Mouse (Mus musculus): ENCODE measurements around the gene Lrrc39. TPM values are rescaled to one million over a fixed set of nuclear protein-coding genes. Genes with fewer than 3 reads are reported as not detected.

Gene Lrrc39
- total and polyA plus RNA-seq, 2 experiments from 2014 or later = 0.23 TPM; not detected in 1

DNA sequence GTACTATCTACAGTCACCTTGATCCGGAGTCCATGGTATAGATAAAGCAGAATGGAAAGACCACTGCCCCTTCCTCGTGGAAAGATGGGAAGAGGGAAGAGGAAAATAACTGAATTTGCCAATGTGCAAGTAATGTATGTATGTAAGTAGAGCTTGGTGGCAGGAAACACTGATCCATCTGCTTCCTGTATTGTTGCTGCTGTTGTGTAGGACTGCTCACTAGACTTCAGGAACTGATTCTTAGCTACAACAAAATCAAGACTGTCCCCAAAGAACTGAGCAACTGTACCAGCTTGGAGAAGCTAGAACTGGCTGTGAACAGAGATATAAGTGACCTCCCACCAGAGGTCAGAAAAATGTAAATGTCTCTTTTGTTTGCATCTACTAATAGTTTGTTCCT is 7.9 kb downstream of the Lrrc39 start:
- no peak overlapping the region for H3K4me2 ChIP-seq (ENCODE audit: low read depth, low read length, poor library complexity, severe bottlenecking)
- TF ChIP-seq CTCF (IDR thresholded peaks at IDR 0.05) = no peak
- no peak overlapping the region for H3K9ac ChIP-seq (replicated peaks; ENCODE audit: low read length, poor library complexity, severe bottlenecking)
- H3K4me1 ChIP-seq (ENCODE audit: insufficient read depth, low read length) = no peaks in the 10 kb centered on the region
- no peaks in the 10 kb centered on the region for H3K36me3 ChIP-seq (ENCODE audit: insufficient read depth, low read length)
- H3K27me3 ChIP-seq (ENCODE audit: insufficient read depth, low read length) = no peaks in the 10 kb centered on the region
- no peaks in the 10 kb centered on the region for H3K9me3 ChIP-seq (ENCODE audit: low read length)
- ATAC-seq (ENCODE audit: low FRiP score) (no peak), DNase-seq (ENCODE audit: low spot score) (no peak)
- H3K4me3 ChIP-seq (ENCODE audit: low read depth, low read length) = no peak overlapping the region
- H3K27ac ChIP-seq (ENCODE audit: low read depth, low read length) = no peak overlapping the region
- WGBS = 67% methylated on average over 2 of the region's 2 CpGs

DNA sequence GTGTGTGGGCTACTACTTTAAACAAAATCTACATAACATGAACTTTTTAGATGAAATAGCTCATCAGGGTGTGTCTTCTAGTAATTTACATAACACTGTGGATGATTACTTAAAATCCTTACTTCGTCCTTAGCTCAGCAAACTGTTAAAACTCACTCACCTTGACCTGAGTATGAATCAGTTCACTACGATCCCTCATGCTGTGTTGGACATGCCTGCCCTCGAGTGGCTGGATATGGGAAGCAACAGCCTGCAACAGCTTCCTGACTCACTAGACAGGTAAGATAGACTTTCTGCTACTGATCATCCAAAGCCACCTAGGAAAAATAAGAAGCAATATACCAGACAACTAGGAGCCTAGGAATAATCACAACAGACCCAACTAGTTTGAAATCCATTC is 14.5 kb downstream of the Lrrc39 start:
- DNase-seq (ENCODE audit: low spot score) (peak; percentile 15), ATAC-seq (ENCODE audit: low FRiP score) (no peak)
- Histone ChIP-seq H3K4me1 (ENCODE audit: insufficient read depth, low read length) (no peaks in the 10 kb centered on the region), H3K4me2 (ENCODE audit: low read depth, low read length, poor library complexity, severe bottlenecking) (no peak overlapping the region), H3K27me3 (ENCODE audit: insufficient read depth, low read length) (no peaks in the 10 kb centered on the region), H3K9ac (replicated peaks; ENCODE audit: low read length, poor library complexity, severe bottlenecking) (no peak overlapping the region), H3K27ac (ENCODE audit: low read depth, low read length) (no peak overlapping the region), H3K36me3 (ENCODE audit: insufficient read depth, low read length) (peaks cover 7% of the 10 kb centered on the region), H3K4me3 (ENCODE audit: low read depth, low read length) (no peak overlapping the region), H3K9me3 (ENCODE audit: low read length) (no peaks in the 10 kb centered on the region)
- WGBS = 60% methylated on average over 3 of the region's 3 CpGs
- peak; percentile 72 for TF ChIP-seq CTCF (IDR thresholded peaks at IDR 0.05)

DNA sequence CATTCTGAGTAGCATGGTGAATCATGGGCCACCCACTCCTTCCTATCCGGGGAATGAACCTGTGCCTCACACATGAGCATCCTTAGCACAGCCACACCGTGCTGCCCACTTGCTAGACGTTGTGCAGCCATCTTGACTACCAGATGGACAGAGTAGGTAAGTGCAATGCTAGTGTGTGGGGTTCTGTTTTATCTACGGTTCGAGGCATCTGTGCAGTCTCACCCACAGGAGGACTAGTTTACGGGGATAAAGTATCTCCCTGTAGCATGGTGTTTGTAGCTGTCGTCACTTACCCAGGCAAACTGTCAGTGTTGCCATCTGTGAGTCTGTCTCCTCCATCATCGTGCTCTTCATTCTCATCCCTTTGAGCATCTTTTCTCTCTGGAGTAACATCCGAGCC is 19.4 kb downstream of the Lrrc39 start:
- no peak overlapping the region for H3K9ac ChIP-seq (replicated peaks; ENCODE audit: low read length, poor library complexity, severe bottlenecking)
- no peaks in the 10 kb centered on the region for H3K27me3 ChIP-seq (ENCODE audit: insufficient read depth, low read length)
- ATAC-seq (ENCODE audit: low FRiP score) (no peak), DNase-seq (ENCODE audit: low spot score) (no peak)
- no peak overlapping the region for H3K4me3 ChIP-seq (ENCODE audit: low read depth, low read length)
- H3K36me3 ChIP-seq (ENCODE audit: insufficient read depth, low read length) = peaks cover 40% of the 10 kb centered on the region
- no peak overlapping the region for H3K4me2 ChIP-seq (ENCODE audit: low read depth, low read length, poor library complexity, severe bottlenecking)
- WGBS = 98% methylated on average over 9 of the region's 9 CpGs
- TF ChIP-seq CTCF (IDR thresholded peaks at IDR 0.05) = no peak
- no peaks in the 10 kb centered on the region for H3K9me3 ChIP-seq (ENCODE audit: low read length)
- H3K27ac ChIP-seq (ENCODE audit: low read depth, low read length) = no peak overlapping the region
- H3K4me1 ChIP-seq (ENCODE audit: insufficient read depth, low read length) = no peaks in the 10 kb centered on the region

DNA sequence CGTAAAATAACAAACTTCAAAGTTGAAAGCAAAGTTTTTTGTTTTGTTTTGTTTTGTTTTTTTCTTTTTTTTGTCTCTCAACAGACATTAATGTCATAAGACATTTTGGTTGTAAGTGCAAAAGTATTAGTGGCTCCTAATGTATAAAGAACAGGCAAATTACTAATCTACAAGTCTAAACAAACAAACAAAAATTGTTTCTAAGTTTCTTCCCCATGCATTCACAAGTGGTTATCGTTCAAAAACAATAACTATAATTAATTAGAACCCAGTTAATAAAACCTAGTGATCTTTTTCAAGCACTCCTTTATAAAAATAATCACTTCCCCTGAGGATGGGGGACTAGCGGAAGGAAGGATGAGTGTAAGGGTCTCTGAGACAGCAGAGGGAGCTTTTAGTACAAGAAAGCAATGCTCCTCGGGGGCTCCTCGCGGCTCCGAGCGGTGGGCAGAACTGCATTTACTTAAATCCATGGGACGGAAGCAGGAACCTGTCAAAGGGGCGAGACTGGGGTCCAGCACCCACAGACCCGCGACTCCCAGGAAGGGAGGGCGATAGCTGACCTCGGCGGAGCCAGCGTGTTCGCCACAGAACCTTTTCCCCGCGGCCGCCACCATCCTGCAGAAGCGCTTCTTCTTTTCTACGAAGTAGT is 31.4 kb downstream of the Lrrc39 start:
- TF ChIP-seq CTCF (IDR thresholded peaks at IDR 0.05) = peak; percentile 64
- Histone ChIP-seq H3K27me3 (ENCODE audit: insufficient read depth, low read length) (no peaks in the 10 kb centered on the region), H3K36me3 (ENCODE audit: insufficient read depth, low read length) (peaks cover 19% of the 10 kb centered on the region), H3K4me1 (ENCODE audit: insufficient read depth, low read length) (no peaks in the 10 kb centered on the region), H3K27ac (ENCODE audit: low read depth, low read length) (peak overlapping the region; percentile 82), H3K4me2 (ENCODE audit: low read depth, low read length, poor library complexity, severe bottlenecking) (peak overlapping the region; percentile 44), H3K4me3 (ENCODE audit: low read depth, low read length) (peak overlapping the region; percentile 91), H3K9me3 (ENCODE audit: low read length) (no peaks in the 10 kb centered on the region), H3K9ac (replicated peaks; ENCODE audit: low read length, poor library complexity, severe bottlenecking) (peak overlapping the region; percentile 73)
- WGBS = 4% methylated on average over 17 of the region's 22 CpGs
- ATAC-seq (ENCODE audit: low FRiP score) (peak; percentile 74), DNase-seq (ENCODE audit: low spot score) (peak; percentile 68)

DNA sequence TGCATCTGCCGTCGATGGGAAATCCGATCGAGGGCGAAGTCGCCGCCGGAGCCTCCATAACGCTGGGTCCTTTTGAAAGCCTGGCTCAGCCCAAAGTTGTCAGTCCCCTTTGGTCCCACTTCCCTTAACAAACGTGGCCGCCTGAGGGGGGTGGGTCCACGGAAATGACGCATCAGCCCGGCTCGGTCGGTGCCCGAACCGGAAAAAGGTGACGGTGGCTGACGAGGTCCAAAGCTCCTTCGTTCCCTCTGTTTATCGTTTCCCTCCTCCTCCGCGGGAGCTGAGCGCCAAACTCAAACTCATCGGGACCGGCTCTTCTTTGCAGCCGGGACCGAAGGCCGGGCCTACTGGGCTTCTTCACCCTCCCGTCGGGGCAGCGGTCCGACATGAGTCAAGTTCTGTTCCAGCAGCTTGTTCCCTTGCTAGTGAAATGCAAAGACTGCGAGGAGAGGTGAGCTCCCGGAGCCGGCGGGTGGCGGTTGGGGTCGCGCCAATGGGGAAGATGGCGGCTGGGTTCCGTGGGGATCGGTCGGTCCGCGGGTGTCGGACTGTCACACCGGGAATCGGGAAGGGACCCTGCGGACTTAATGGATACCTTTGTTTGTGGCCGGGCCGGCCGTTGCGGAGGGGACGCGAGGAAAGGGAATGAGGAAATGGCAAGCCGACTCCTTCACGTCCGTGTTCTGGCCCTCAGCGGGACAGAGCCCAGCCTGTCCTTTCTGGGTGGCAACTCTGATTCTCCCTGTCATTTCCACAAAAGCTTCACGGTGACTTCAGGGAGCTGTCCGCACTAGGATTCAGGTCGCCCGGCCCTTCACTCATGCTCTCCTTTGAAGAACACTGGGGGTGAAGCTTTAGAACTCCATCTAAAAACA is 32.2 kb downstream of the Lrrc39 start, which contains the start of gene Sass6:
TSS of gene Sass6 (plus strand) at position 255 of the 875 bp plus-strand sequence.
- peak within 1 kb of the TSS; percentile 82 for H3K27ac ChIP-seq (ENCODE audit: low read depth, low read length)
- no peak for TF ChIP-seq CTCF (IDR thresholded peaks at IDR 0.05)
- peak within 1 kb of the TSS; percentile 84 for H3K4me2 ChIP-seq (ENCODE audit: low read depth, low read length, poor library complexity, severe bottlenecking)
- under 1% methylated on average over 63 of the region's 65 CpGs for WGBS
- DNase-seq (ENCODE audit: low spot score) (peak; percentile 99), ATAC-seq (ENCODE audit: low FRiP score) (peak; percentile 98)
- H3K27me3 ChIP-seq (ENCODE audit: insufficient read depth, low read length) = no peaks in the 10 kb centered on the region
- H3K36me3 ChIP-seq (ENCODE audit: insufficient read depth, low read length) = peaks cover 15% of the 10 kb centered on the region
- H3K4me1 ChIP-seq (ENCODE audit: insufficient read depth, low read length) = no peaks in the 10 kb centered on the region
- H3K4me3 ChIP-seq (ENCODE audit: low read depth, low read length) = peak within 1 kb of the TSS; percentile 91
- H3K9ac ChIP-seq (replicated peaks; ENCODE audit: low read length, poor library complexity, severe bottlenecking) = peak within 1 kb of the TSS; percentile 73
- H3K9me3 ChIP-seq (ENCODE audit: low read length) = no peaks in the 10 kb centered on the region

DNA sequence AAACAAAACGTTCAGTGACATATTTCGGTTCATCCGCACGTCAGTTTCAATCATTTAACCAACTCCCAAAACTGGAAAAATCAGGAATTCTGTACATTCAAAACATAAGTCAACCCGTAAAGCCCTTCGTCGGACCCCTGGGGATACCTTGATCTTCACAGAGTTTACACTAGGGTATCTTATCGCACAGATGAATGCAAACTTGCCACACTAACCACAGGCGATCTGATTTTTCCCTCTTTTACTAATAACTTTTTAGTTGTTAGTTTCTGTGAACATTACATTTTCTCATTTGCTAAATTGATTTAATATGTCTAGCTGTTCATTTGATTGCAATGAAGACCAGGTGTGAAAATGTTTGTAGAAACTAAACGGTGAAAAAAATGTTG is 32.8 kb downstream of the Lrrc39 start:
- Histone ChIP-seq H3K27me3 (ENCODE audit: insufficient read depth, low read length) (no peaks in the 10 kb centered on the region), H3K9me3 (ENCODE audit: low read length) (no peaks in the 10 kb centered on the region), H3K27ac (ENCODE audit: low read depth, low read length) (no peak overlapping the region), H3K4me1 (ENCODE audit: insufficient read depth, low read length) (no peaks in the 10 kb centered on the region), H3K4me2 (ENCODE audit: low read depth, low read length, poor library complexity, severe bottlenecking) (peak overlapping the region; percentile 84), H3K4me3 (ENCODE audit: low read depth, low read length) (peak overlapping the region; percentile 91), H3K9ac (replicated peaks; ENCODE audit: low read length, poor library complexity, severe bottlenecking) (peak overlapping the region; percentile 62), H3K36me3 (ENCODE audit: insufficient read depth, low read length) (peaks cover 11% of the 10 kb centered on the region)
- TF ChIP-seq CTCF (IDR thresholded peaks at IDR 0.05) = no peak
- ATAC-seq (ENCODE audit: low FRiP score) (no peak), DNase-seq (ENCODE audit: low spot score) (no peak)
- WGBS = 9% methylated on average over 10 of the region's 10 CpGs

All from midbrain, postnatal 0 days (tissue).